Mouse (Mus musculus) regulatory T cell (primary cell): ENCODE results near the gene Ccdc138.
"Not testable (repeated sequence)": the region's sequence is repeated elsewhere in the genome, so short reads cannot be mapped to it uniquely, and the experiment has no call there.

Experiments used
- in situ Hi-C: fragments of 300-600 bp; cut with MboI, MseI; formaldehyde crosslinking; loops from one replicate; pipeline ENCODE4 v1.15.1; 2025; ENCODE audit warnings: high pct_unique_total_duplicates

The Ccdc138 gene

DNA sequence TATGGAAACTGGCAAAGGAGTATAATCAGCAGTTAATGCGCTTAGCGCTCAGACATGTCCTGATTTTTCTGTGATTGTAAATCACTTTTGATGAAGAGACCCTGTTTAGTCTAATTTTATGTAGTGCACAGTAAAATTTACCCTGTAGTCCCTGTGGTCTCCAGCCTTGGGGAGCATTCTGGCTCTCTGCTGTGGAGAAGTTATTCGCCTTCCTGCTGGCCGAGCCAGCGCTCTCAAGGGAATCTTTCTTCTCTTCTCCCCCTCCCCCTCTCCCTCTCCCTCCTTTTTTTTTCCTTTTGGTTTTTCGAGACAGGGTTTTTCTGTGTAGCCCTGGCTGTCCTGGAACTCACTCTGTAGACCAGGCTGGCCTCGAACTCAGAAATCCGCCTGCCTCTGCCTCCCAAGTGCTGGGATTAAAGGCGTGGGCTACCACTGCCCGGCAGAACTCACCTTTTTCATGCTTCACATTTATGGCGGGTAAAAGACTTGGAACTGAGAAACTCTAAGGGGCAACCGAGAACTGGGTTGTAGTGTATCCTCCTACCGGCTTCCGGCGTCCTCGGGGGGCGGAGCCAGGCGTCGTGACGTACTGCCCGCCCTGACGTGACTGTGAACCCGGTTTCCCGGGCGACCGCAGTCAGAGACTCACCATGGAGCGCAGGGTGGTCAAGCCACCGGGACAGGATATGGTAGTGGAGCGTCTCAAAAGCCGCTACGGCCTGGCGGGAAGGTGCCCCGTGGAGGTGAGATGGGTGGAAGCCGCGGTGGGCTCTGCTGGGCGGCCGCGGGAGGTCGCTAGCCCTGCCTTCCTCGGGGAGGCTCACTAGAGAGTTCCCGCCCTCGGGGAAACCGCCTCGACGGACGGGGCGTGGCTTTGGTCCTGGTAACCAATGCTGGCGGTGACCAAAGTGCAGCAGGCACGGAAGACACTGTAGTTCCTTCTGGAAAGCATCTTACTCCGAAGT, at the start of gene Ccdc138:
Gene Ccdc138 (plus strand): TSS at position 629 of the 965 bp plus-strand sequence.
- in situ Hi-C loops: no loop called here

- in situ Hi-C loops: loop anchor here (10.0 to 25.0 kb wide), 2 partner anchors 903 to 939 kb away; no protein-coding TSS in a partner anchor
Measured at GRCm38 (mm10) chr10:58451575-58451974, 46.2 kb upstream of the Ccdc138 start.

DNA sequence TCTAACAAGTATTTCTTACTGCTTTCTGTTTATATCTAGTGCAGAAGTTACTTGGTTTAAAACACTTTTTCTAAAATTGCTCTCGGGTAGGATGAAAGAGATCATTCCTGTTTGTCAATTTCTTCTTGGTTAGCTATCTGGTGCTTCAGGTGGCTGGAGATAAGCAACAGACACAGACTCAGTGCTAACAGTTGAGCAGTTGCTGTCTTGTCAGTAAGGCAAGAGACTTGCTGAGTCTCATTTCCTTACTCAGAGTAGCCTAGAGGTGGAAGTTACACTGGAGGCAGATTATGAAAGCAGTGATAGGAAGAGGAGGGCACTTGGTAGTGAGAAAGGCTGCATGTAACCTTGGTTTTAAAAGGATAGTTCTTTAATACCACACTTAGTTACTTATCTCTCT, 45.6 kb upstream of the Ccdc138 start:
- in situ Hi-C loops: loop anchor here (10.0 to 25.0 kb wide), 2 partner anchors 903 to 940 kb away; no protein-coding TSS in a partner anchor

- in situ Hi-C loops: loop anchor here (5.0 to 25.0 kb wide), 3 partner anchors 32 to 948 kb away; no protein-coding TSS in a partner anchor
Measured at GRCm38 (mm10) chr10:58459896-58460295, 37.9 kb upstream of the Ccdc138 start.

DNA sequence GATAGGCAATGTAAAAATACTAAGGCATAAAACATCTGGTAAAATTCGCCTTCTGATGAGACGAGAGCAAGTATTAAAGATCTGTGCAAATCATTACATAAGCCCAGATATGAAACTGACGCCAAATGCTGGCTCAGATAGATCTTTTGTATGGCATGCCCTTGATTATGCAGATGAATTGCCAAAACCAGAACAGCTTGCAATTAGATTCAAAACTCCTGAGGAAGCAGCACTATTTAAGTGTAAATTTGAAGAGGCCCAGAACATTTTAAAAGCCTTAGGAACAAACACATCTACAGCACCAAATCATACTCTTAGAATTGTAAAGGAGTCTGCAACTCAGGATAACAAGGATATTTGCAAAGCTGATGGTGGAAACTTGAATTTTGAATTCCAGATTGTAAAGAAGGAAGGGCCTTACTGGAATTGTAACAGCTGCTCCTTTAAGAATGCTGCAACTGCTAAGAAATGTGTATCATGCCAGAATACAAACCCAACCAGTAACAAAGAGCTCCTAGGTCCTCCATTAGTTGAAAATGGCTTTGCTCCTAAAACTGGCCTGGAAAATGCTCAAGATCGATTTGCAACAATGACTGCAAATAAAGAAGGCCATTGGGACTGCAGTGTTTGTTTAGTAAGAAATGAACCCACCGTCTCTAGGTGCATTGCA, 20.5 kb upstream of the Ccdc138 start:
- in situ Hi-C loops: loop anchor here (10.0 kb wide), 1 partner anchor 852 kb away; no protein-coding TSS in a partner anchor

GRCm38 (mm10) chr10:58478071-58478578, 19.6 kb upstream of the Ccdc138 start:
- in situ Hi-C loops: loop anchor here (10.0 kb wide), 1 partner anchor 853 kb away; no protein-coding TSS in a partner anchor

DNA sequence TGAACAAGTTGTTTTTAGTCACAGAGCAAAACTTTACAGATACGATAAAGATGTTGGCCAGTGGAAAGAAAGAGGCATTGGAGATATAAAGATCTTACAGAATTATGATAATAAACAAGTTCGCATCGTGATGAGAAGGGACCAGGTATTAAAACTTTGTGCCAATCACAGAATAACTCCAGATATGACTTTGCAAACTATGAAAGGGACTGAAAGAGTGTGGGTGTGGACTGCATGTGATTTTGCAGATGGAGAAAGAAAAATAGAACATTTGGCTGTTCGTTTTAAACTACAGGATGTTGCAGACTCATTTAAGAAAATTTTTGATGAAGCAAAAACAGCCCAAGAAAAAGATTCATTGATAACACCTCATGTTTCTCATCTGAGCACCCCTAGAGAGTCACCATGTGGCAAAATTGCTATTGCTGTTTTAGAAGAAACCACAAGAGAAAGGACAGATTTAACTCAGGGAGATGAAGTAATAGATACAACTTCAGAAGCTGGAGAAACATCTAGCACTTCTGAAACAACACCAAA, 17.7 kb upstream of the Ccdc138 start:
- in situ Hi-C loops: loop anchor here (10.0 kb wide), 1 partner anchor 855 kb away; no protein-coding TSS in a partner anchor

- in situ Hi-C loops: loop anchor here (5.0 kb wide), 1 partner anchor 34 kb away; no protein-coding TSS in a partner anchor
Measured at GRCm38 (mm10) chr10:58491031-58491430, 6.7 kb upstream of the Ccdc138 start.

DNA sequence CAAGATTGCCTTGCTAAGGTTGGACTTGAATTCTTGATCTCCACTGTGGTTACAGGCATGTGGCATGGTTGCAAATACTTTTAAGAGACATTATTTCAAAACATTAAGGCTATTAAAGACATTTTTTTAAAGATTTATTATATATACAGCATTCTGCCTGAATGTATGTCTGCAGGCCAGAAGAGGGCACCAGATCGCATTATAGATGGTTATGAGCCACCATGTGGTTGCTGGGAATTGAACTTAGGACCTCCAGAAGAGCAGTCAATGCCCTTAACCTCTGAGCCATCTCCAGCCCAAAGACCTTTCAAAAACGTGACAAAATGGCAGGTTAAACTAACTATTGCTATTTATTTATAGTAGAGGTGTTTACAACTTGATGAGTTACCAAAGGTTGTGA, 2.1 kb upstream of the Ccdc138 start:
- in situ Hi-C loops: no loop called here

DNA sequence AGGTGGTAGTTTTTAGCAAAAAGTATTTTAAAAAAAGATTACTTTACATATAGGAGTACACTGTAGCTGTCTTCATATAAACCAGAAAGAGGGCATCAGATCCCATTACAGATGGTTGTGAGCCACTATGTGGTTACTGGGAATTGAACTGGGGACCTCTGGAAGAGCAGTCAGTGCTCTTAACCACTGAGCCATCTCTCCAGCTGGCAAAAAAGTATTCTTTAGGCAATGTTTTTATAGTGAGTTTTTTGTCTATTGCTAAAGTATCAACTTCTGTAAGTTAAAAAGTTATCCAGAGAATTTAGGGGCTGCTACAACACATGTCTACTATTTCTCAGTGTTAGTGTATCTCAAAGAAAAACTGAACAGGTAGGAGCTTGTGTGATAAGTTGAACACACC, 1.0 kb upstream of the Ccdc138 start:
- in situ Hi-C loops: no loop called here

GRCm38 (mm10) chr10:58498516-58498915, 768 bp downstream of the Ccdc138 start:
- in situ Hi-C loops: no loop called here

- in situ Hi-C loops: no loop called here
Measured at GRCm38 (mm10) chr10:58529358-58529757, 31.6 kb downstream of the Ccdc138 start.

- in situ Hi-C loops: no loop called here
Measured at GRCm38 (mm10) chr10:58530896-58531790, 33.4 kb downstream of the Ccdc138 start.

- in situ Hi-C loops: no loop called here
Measured at GRCm38 (mm10) chr10:58532177-58532576, 34.4 kb downstream of the Ccdc138 start.

GRCm38 (mm10) chr10:58536276-58536675, 38.5 kb downstream of the Ccdc138 start:
- in situ Hi-C loops: not testable (repeated sequence)

GRCm38 (mm10) chr10:58540613-58541012, 42.9 kb downstream of the Ccdc138 start:
- in situ Hi-C loops: no loop called here

DNA sequence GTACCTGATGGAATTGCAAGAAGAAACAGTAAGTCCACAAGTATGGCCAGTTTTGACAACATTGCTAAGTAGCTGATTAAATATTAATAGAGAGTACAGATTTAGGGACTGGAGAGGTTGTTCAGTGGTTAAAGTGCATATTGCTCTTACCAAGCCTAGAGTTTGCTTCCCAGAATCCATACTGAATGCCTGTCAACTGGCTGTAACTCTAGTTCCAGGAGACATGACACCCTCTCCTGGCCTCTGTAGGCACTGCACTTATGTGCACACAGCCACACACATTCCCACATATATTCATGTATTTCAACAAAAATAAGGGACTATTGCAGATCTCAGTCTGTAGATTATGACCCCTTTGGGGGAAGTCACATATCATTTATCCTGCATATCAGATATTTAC, 51.0 kb downstream of the Ccdc138 start:
- in situ Hi-C loops: no loop called here

- in situ Hi-C loops: no loop called here
Measured at GRCm38 (mm10) chr10:58554693-58555387, 57.1 kb downstream of the Ccdc138 start.

DNA sequence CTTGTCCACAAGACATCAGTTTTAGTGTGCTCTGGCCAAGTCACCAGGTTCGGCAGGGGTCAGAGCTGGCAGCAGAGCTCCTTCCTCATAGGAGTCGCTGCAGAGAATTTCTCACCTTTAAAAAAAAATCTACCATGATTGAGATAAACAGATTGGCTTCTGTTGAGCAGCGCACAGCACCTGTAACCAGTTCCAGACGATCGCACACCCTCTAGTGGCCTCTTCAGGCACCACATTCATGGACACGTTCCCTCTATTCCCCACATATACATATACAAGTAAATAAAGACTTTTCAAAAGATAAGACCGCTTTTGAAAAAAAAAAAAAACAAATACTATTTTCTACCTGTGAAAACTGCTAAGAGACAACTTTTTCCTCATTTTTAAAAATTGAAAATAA, 61.4 kb downstream of the Ccdc138 start:
- in situ Hi-C loops: no loop called here

DNA sequence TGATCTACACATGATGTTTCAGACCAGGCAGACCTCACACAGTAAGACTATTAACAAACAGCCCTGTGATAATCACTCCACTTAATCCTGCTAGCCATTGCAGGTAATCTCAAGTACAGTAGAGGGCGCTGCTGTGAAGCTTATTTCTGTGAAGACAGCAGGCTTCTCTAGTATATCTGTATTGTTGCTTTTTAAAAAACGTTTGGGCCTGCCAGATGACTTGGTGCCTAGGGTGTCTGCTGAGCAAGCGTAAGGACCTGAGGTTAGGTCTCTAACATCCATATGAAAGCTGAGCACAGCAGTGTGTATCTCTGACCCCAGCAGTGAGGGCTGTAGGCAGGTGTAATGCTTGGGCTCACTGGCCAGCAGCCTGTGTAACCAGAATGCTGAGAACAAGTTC, 62.2 kb downstream of the Ccdc138 start:
- in situ Hi-C loops: no loop called here
